Mouse (Mus musculus): ENCODE data around the gene Cacnb3.

The Cacnb3 gene

GRCm38 (mm10) chr15:98635291-98635841, 4.7 kb downstream of the Cacnb3 start:
- no peak for DNase-seq (ENCODE audit: low spot score)

- no peak for DNase-seq (ENCODE audit: low spot score)
These were observed 5.9 kb downstream of the Cacnb3 start for GRCm38 (mm10) chr15:98636517-98636916.

- DNase-seq (ENCODE audit: low spot score) = no peak
These were observed 6.5 kb downstream of the Cacnb3 start for GRCm38 (mm10) chr15:98637155-98637554.

- no peak for DNase-seq (ENCODE audit: low spot score)
These were observed 9.5 kb downstream of the Cacnb3 start for GRCm38 (mm10) chr15:98640157-98640556.

- no peak for DNase-seq (ENCODE audit: low spot score)
These were observed 13.8 kb downstream of the Cacnb3 start for GRCm38 (mm10) chr15:98644406-98644805.

- DNase-seq (ENCODE audit: low spot score) = no peak
These were observed 14.7 kb downstream of the Cacnb3 start for GRCm38 (mm10) chr15:98645057-98646026.

- no peak for DNase-seq (ENCODE audit: low spot score)
These were observed 16.1 kb downstream of the Cacnb3 start for GRCm38 (mm10) chr15:98646737-98647136.

GRCm38 (mm10) chr15:98647308-98647707, 16.7 kb downstream of the Cacnb3 start:
- no peak for DNase-seq (ENCODE audit: low spot score)

GRCm38 (mm10) chr15:98648071-98648470, 17.4 kb downstream of the Cacnb3 start:
- no peak for DNase-seq (ENCODE audit: low spot score)

GRCm38 (mm10) chr15:98651431-98651830, 20.8 kb downstream of the Cacnb3 start:
- no peak for DNase-seq (ENCODE audit: low spot score)

GRCm38 (mm10) chr15:98652174-98652573, 21.5 kb downstream of the Cacnb3 start:
- no peak for DNase-seq (ENCODE audit: low spot score)

GRCm38 (mm10) chr15:98656982-98657751, 26.5 kb downstream of the Cacnb3 start:
- no peak for DNase-seq (ENCODE audit: low spot score)

GRCm38 (mm10) chr15:98662198-98662566, 31.5 kb downstream of the Cacnb3 start:
- DNase-seq (ENCODE audit: low spot score) = no peak

GRCm38 (mm10) chr15:98662567-98663545, 32.2 kb downstream of the Cacnb3 start, which contains the start of gene Ddx23:
TSS of gene Ddx23 (minus strand) at chr15:98662894.
- DNase-seq (ENCODE audit: low spot score) = peak; percentile 97

- no peak for DNase-seq (ENCODE audit: low spot score)
These were observed 33.6 kb downstream of the Cacnb3 start for GRCm38 (mm10) chr15:98664042-98664907.

- no peak for DNase-seq (ENCODE audit: low spot score)
These were observed 42.0 kb downstream of the Cacnb3 start for GRCm38 (mm10) chr15:98672592-98672991.

GRCm38 (mm10) chr15:98673732-98674131, 43.1 kb downstream of the Cacnb3 start:
- no peak for DNase-seq (ENCODE audit: low spot score)

- DNase-seq (ENCODE audit: low spot score) = no peak
These were observed 43.8 kb downstream of the Cacnb3 start for GRCm38 (mm10) chr15:98674284-98674993.

- DNase-seq (ENCODE audit: low spot score) = no peak
These were observed 44.4 kb downstream of the Cacnb3 start for GRCm38 (mm10) chr15:98674994-98675545.
